Mouse (Mus musculus) ES-E14 (cell line): ENCODE measurements at regions not wholly inside any gene's neighbourhood (a gene's known extent, or its start where the extent isn't known, plus 50 kb on each side); places are given as distances from the start of the nearest gene placed in this dataset.
A peak's percentile ranks its signal among the peaks of the same experiment; 100 is the strongest.

Source experiments
- DNase-seq: peaks from one replicate; pipeline ENCODE4 v3.0.0-alpha.2; 2013; ENCODE audit warnings: low read depth, low spot score
- H3K27ac ChIP-seq: 2 replicates; pipeline ENCODE4 v1.5.1; 2012; ENCODE audit warnings: low read depth, mild to moderate bottlenecking, low read length, moderate library complexity, mixed read lengths; ENCODE audit not compliant: poor library complexity, insufficient read depth, severe bottlenecking
- H3K36me3 ChIP-seq: 2 replicates; pipeline ENCODE4 v1.6.1; 2012; ENCODE audit warnings: mild to moderate bottlenecking, low read length, moderate library complexity, mixed read lengths; ENCODE audit not compliant: control insufficient read depth, poor library complexity, insufficient read depth, severe bottlenecking
- H3K4me1 ChIP-seq, 2 experiments: fragments of 150-350 bp in 1 of 2; sonication (generic) in 1 of 2; 2 replicates each; pipeline ENCODE4 v1.6.1; 2012; ENCODE audit warnings: low read length in 2 of 2, mild to moderate bottlenecking in 1 of 2, mixed read lengths in 1 of 2; ENCODE audit not compliant: control insufficient read depth in 2 of 2, insufficient read depth in 2 of 2, poor library complexity in 1 of 2
- H3K4me3 ChIP-seq, 2 experiments: fragments of 150-350 bp in 1 of 2; sonication (generic) in 1 of 2; 2 replicates each; pipeline ENCODE4 v1.5.1; 2012; ENCODE audit warnings: low read length in 2 of 2, low read depth in 1 of 2, mild to moderate bottlenecking in 1 of 2, mixed read lengths in 1 of 2; ENCODE audit not compliant: insufficient read depth in 1 of 2, poor library complexity in 1 of 2, severe bottlenecking in 1 of 2
- H3K9ac ChIP-seq: 2 replicates; pipeline ENCODE4 v1.6.1; 2012; ENCODE audit warnings: low read depth, mild to moderate bottlenecking, low read length, mixed read lengths; ENCODE audit not compliant: poor library complexity, insufficient read depth, severe bottlenecking
- H3K9me3 ChIP-seq: fragments of 150-350 bp; sonication (generic); 2 replicates; pipeline ENCODE4 v1.6.1; 2012; ENCODE audit warnings: low read depth, mild to moderate bottlenecking, low read length; ENCODE audit not compliant: control insufficient read depth, insufficient read depth
- CHD2 ChIP-seq: IDR thresholded peaks from 2 replicates; pipeline ENCODE4 v1.6.1; 2014; ENCODE audit warnings: mild to moderate bottlenecking, low read depth, low read length, inconsistent platforms
- HCFC1 ChIP-seq: IDR thresholded peaks from 2 replicates; pipeline ENCODE4 v1.6.1; 2012; ENCODE audit warnings: low read length, inconsistent platforms, borderline replicate concordance; ENCODE audit not compliant: insufficient read depth
- MAFK ChIP-seq: IDR thresholded peaks from 2 replicates; pipeline ENCODE4 v1.6.1; 2014; ENCODE audit warnings: mild to moderate bottlenecking, low read depth, low read length, inconsistent platforms; ENCODE audit not compliant: insufficient read depth
- ZC3H11A ChIP-seq: IDR thresholded peaks from 2 replicates; pipeline ENCODE4 v1.6.1; 2012; ENCODE audit warnings: low read depth, mild to moderate bottlenecking, inconsistent platforms, low read length, borderline replicate concordance
- ZNF384 ChIP-seq: IDR thresholded peaks from 2 replicates; pipeline ENCODE4 v1.6.1; 2012; ENCODE audit warnings: low read depth, low read length, inconsistent platforms
- in situ Hi-C, 2 experiments: fragments of 600-800 bp; cut with MboI; formaldehyde crosslinking; loops; one replicate each; pipeline ENCODE4 v1.15.1; 2025; ENCODE audit warnings: low sequenced_read_pairs in 2 of 2, inconsistent platforms in 1 of 2; ENCODE audit not compliant: unreplicated experiment in 2 of 2

GRCm38 (mm10) chr1:120816237-120816820, 214.1 kb downstream of the En1 start:
- no peak for TF ChIP-seq CHD2
- peak; percentile 64; the same call in 1 of the 2 replicates for TF ChIP-seq MAFK
- DNase-seq: no peak

GRCm38 (mm10) chr1:120817563-120817962, 215.3 kb downstream of the En1 start:
- TF ChIP-seq ZNF384 (no peak), MAFK (no peak), CHD2 (no peak), HCFC1 (no peak), ZC3H11A (no peak)
- in situ Hi-C loops: no loop called here

More at GRCm38 (mm10) chr1:120816237-120816820, 214.1 kb downstream of the En1 start:
- H3K4me1 ChIP-seq: no peaks in the 10 kb centered on the region
- H3K27ac ChIP-seq: no peak overlapping the region
- no peaks in the 10 kb centered on the region for H3K9me3 ChIP-seq
- no peaks in the 10 kb centered on the region for H3K36me3 ChIP-seq
- H3K4me3 ChIP-seq: no peak overlapping the region
- in situ Hi-C loops: no loop called here
- no peak overlapping the region for H3K9ac ChIP-seq

GRCm38 (mm10) chr1:120831975-120832374, 229.8 kb downstream of the En1 start:
- no peak overlapping the region for H3K4me3 ChIP-seq

More at GRCm38 (mm10) chr1:120817563-120817962, 215.3 kb downstream of the En1 start:
- DNase-seq: no peak
- H3K9me3 ChIP-seq: no peaks in the 10 kb centered on the region
- no peak overlapping the region for H3K9ac ChIP-seq
- H3K27ac ChIP-seq: no peak overlapping the region
- H3K36me3 ChIP-seq: no peaks in the 10 kb centered on the region
- no peak overlapping the region for H3K4me3 ChIP-seq
- no peaks in the 10 kb centered on the region for H3K4me1 ChIP-seq

GRCm38 (mm10) chr1:120842596-120842995, 240.4 kb downstream of the En1 start:
- no peak for DNase-seq
- Histone ChIP-seq H3K4me3 (no peak overlapping the region), H3K9ac (no peak overlapping the region), H3K4me1 (no peaks in the 10 kb centered on the region), H3K9me3 (no peaks in the 10 kb centered on the region), H3K36me3 (no peaks in the 10 kb centered on the region), H3K27ac (no peak overlapping the region)
- in situ Hi-C loops: no loop called here
- TF ChIP-seq ZC3H11A (no peak), HCFC1 (no peak)

More at GRCm38 (mm10) chr1:120831975-120832374, 229.8 kb downstream of the En1 start:
- H3K36me3 ChIP-seq: no peaks in the 10 kb centered on the region
- H3K27ac ChIP-seq: no peak overlapping the region
- DNase-seq: no peak
- no peaks in the 10 kb centered on the region for H3K9me3 ChIP-seq
- H3K9ac ChIP-seq: no peak overlapping the region
- no peaks in the 10 kb centered on the region for H3K4me1 ChIP-seq
- TF ChIP-seq ZNF384: no peak
- TF ChIP-seq HCFC1: no peak
- TF ChIP-seq MAFK: no peak
- TF ChIP-seq ZC3H11A: no peak
- TF ChIP-seq CHD2: no peak
- in situ Hi-C loops: no loop called here

GRCm38 (mm10) chr1:120846146-120846545, 243.9 kb downstream of the En1 start:
- Histone ChIP-seq H3K9me3 (no peaks in the 10 kb centered on the region), H3K9ac (no peak overlapping the region), H3K27ac (no peak overlapping the region), H3K36me3 (no peaks in the 10 kb centered on the region), H3K4me1 (no peaks in the 10 kb centered on the region), H3K4me3 (no peak overlapping the region)
- TF ChIP-seq MAFK: no peak
- TF ChIP-seq CHD2: no peak
- no peak for TF ChIP-seq ZNF384
- TF ChIP-seq HCFC1: no peak
- no peak for TF ChIP-seq ZC3H11A
- DNase-seq: no peak
- in situ Hi-C loops: no loop called here
